Mouse (Mus musculus) forebrain, embryonic 11.5 days (tissue): ENCODE results near the gene Scarb2. TPM values are rescaled to one million over a fixed set of nuclear protein-coding genes. Genes with fewer than 3 reads are reported as not detected.

Experiments
- ATAC-seq: fragments of 200-750 bp; cut with Nextera tagmentation; replicated peaks from 2 replicates; pipeline ENCODE4 v1.8.0; 2017; ENCODE audit warnings: moderate TSS enrichment; ENCODE audit not compliant: low FRiP score
- DNase-seq: peaks from one replicate; pipeline ENCODE4 v3.0.0-alpha.2; 2017; ENCODE audit warnings: low spot score
- H3K27ac ChIP-seq: fragments of 300-500 bp; sonication (generic); 2 replicates; pipeline ENCODE4 v1.5.1; 2014; ENCODE audit warnings: low read depth, low read length
- H3K27me3 ChIP-seq: fragments of 300-500 bp; sonication (generic); 2 replicates; pipeline ENCODE4 v1.6.1; 2014; ENCODE audit warnings: mild to moderate bottlenecking, low read length, mixed read lengths; ENCODE audit not compliant: control insufficient read depth, insufficient read depth
- H3K36me3 ChIP-seq: fragments of 300-500 bp; sonication (generic); 2 replicates; pipeline ENCODE4 v1.6.1; 2014; ENCODE audit warnings: mild to moderate bottlenecking, low read length, moderate library complexity, mixed read lengths; ENCODE audit not compliant: control insufficient read depth, insufficient read depth
- H3K4me1 ChIP-seq: fragments of 300-500 bp; sonication (generic); replicated peaks from 2 replicates; pipeline ENCODE4 v1.6.1; 2014; ENCODE audit warnings: low read length, mixed read lengths; ENCODE audit not compliant: control insufficient read depth, insufficient read depth
- H3K4me2 ChIP-seq: fragments of 300-500 bp; sonication (generic); 2 replicates; pipeline ENCODE4 v1.6.1; 2014; ENCODE audit warnings: low read depth, mild to moderate bottlenecking, low read length, moderate library complexity, mixed read lengths; ENCODE audit not compliant: severe bottlenecking
- H3K4me3 ChIP-seq: fragments of 300-500 bp; sonication (generic); 2 replicates; pipeline ENCODE4 v1.5.1; 2014; ENCODE audit warnings: low read depth, low read length
- H3K9ac ChIP-seq: fragments of 300-500 bp; sonication (generic); 2 replicates; pipeline ENCODE4 v1.6.1; 2014; ENCODE audit warnings: low read length
- H3K9me3 ChIP-seq: fragments of 300-500 bp; sonication (generic); 2 replicates; pipeline ENCODE4 v1.6.1; 2016; ENCODE audit warnings: low read length, mixed read lengths; ENCODE audit not compliant: control insufficient read depth
- WGBS: fragments of 180-500 bp; shearing (Covaris S2); extraction: QIAGEN DNeasy Blood & Tissue Kit; methylation state at CpG from one replicate; pipeline ENCODE4 v1.1.7; 2014; 5-methylcytosine and 5-hydroxymethylcytosine counted together
- polyA plus RNA-seq: library from polyadenylated mRNA; unstranded; fragments of >200 nt; fragmentation: Nextera tagmentation; extraction: Ambion mirVana; gene quantifications from 2 replicates; pipeline ENCODE4 v1.2.1, GENCODE M21; 2014

Scarb2 gene
- polyA plus RNA-seq, 1 experiment from 2014 or later: 10.4 TPM

DNA sequence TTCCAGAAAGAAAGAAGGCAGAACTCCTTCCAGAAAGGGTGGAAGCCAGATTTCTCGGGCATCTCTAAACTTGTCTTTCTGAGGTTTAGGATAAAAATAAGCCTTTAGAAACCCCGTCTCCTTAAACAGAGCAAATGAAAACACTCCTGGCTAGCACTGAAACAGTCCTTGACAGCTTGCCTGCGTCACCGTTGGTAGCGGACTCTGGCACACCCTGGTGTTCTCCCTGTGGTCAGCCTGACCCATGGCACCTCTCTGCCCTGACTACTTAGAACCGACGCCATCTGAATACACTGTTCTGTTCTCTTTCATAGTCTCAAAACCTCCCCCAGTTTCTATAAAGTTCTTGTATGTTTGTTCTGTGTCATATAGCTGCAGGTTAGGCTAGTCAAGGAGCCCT is 17.7 kb downstream of the Scarb2 start:
- no peaks in the 10 kb centered on the region for H3K4me1 ChIP-seq
- ATAC-seq (no peak), DNase-seq (no peak)
- no peaks in the 10 kb centered on the region for H3K27me3 ChIP-seq
- H3K27ac ChIP-seq: no peak overlapping the region
- no peak overlapping the region for H3K4me2 ChIP-seq
- H3K9me3 ChIP-seq: no peaks in the 10 kb centered on the region
- peaks cover 3% of the 10 kb centered on the region; the same call in 1 of the 2 replicates for H3K36me3 ChIP-seq
- WGBS: 88% methylated on average over 7 of the region's 7 CpGs
- no peak overlapping the region for H3K9ac ChIP-seq
- no peak overlapping the region for H3K4me3 ChIP-seq

- ATAC-seq (no peak), DNase-seq (no peak)
- Histone ChIP-seq H3K9me3 (no peaks in the 10 kb centered on the region), H3K4me3 (no peak overlapping the region), H3K27ac (no peak overlapping the region), H3K36me3 (peaks cover 3% of the 10 kb centered on the region; the same call in 1 of the 2 replicates), H3K9ac (no peak overlapping the region), H3K27me3 (no peaks in the 10 kb centered on the region), H3K4me1 (no peaks in the 10 kb centered on the region), H3K4me2 (no peak overlapping the region)
- 75% methylated on average over 3 of the region's 3 CpGs for WGBS
Measured at GRCm38 (mm10) chr5:92488408-92488807, 18.2 kb downstream of the Scarb2 start.

DNA sequence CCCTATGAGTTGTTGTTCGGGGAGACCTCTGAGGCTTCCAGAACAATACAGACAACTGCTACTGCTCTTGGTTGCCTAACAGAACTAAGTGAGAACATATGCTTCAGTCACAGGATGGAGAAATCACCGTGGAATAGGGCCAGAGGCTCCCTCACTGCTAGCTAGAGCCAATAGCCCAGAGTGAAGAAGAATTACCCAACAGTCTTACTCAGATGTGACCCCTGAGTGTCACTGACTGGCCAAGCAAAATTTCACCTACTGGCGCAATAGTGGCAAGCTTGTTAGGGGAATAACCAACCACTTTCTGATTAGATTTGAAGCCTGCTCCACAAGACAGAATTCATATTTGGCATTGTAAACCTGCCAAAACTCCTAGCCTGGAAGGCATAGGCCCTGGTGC is 19.9 kb downstream of the Scarb2 start:
- no peak for ATAC-seq
- H3K4me3 ChIP-seq: no peak overlapping the region
- no peak overlapping the region for H3K27ac ChIP-seq
- peaks cover 3% of the 10 kb centered on the region; the same call in 1 of the 2 replicates for H3K36me3 ChIP-seq
- H3K9me3 ChIP-seq: no peaks in the 10 kb centered on the region
- DNase-seq: no peak
- H3K4me2 ChIP-seq: no peak overlapping the region
- H3K27me3 ChIP-seq: no peaks in the 10 kb centered on the region
- H3K9ac ChIP-seq: no peak overlapping the region
- 94% methylated on average over 3 of the region's 3 CpGs for WGBS
- H3K4me1 ChIP-seq: no peaks in the 10 kb centered on the region

GRCm38 (mm10) chr5:92484880-92485279 is 21.8 kb downstream of the Scarb2 start:
- Histone ChIP-seq H3K4me3 (no peak overlapping the region), H3K4me1 (no peaks in the 10 kb centered on the region), H3K27ac (no peak overlapping the region), H3K4me2 (no peak overlapping the region), H3K9ac (no peak overlapping the region), H3K27me3 (no peaks in the 10 kb centered on the region), H3K36me3 (peaks cover 3% of the 10 kb centered on the region; the same call in 1 of the 2 replicates), H3K9me3 (no peaks in the 10 kb centered on the region)
- 74% methylated on average over 7 of the region's 7 CpGs for WGBS
- DNase-seq (no peak), ATAC-seq (no peak)

- H3K27ac ChIP-seq: no peak overlapping the region
- no peak overlapping the region for H3K4me2 ChIP-seq
- no peak overlapping the region for H3K9ac ChIP-seq
- H3K27me3 ChIP-seq: no peaks in the 10 kb centered on the region
- ATAC-seq (no peak), DNase-seq (no peak)
- no peaks in the 10 kb centered on the region for H3K4me1 ChIP-seq
- no peaks in the 10 kb centered on the region for H3K36me3 ChIP-seq
- no peaks in the 10 kb centered on the region for H3K9me3 ChIP-seq
- no peak overlapping the region for H3K4me3 ChIP-seq
- 89% methylated on average over 5 of the region's 5 CpGs for WGBS
Measured at GRCm38 (mm10) chr5:92472863-92473262, 33.8 kb downstream of the Scarb2 start.

DNA sequence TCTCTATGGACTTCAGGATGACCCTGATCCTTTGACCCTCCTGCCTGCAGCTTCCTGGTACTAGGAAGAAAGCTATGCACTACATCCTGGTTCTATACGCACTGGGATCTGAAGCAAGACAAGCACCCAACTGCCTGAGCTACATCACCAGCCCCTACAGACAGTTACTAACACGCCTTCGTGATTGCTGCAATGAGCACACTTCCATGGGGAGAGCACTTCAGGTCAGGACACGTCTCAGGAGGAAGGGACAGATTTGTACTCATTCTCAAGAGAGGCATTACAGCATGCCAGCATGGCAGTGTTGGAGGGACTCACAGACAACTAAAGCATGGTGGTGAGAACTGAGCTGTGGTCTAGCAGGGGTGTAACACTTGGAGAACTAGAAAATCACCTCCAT is 35.1 kb downstream of the Scarb2 start:
- WGBS: 89% methylated on average over 4 of the region's 4 CpGs
- no peak for ATAC-seq

GRCm38 (mm10) chr5:92469201-92470130 is 37.2 kb downstream of the Scarb2 start:
- WGBS: 92% methylated on average over 18 of the region's 18 CpGs
- Histone ChIP-seq H3K27me3 (no peaks in the 10 kb centered on the region), H3K4me1 (no peaks in the 10 kb centered on the region), H3K4me3 (no peak overlapping the region), H3K36me3 (no peaks in the 10 kb centered on the region), H3K27ac (no peak overlapping the region), H3K9me3 (no peaks in the 10 kb centered on the region), H3K4me2 (no peak overlapping the region), H3K9ac (no peak overlapping the region)
- ATAC-seq: no peak
- DNase-seq: no peak

More for the DNA sequence above, 35.1 kb downstream of the Scarb2 start:
- Histone ChIP-seq H3K4me1 (no peaks in the 10 kb centered on the region), H3K27ac (no peak overlapping the region), H3K9ac (no peak overlapping the region), H3K9me3 (no peaks in the 10 kb centered on the region), H3K36me3 (no peaks in the 10 kb centered on the region), H3K4me2 (no peak overlapping the region), H3K27me3 (no peaks in the 10 kb centered on the region), H3K4me3 (no peak overlapping the region)
- DNase-seq: no peak

DNA sequence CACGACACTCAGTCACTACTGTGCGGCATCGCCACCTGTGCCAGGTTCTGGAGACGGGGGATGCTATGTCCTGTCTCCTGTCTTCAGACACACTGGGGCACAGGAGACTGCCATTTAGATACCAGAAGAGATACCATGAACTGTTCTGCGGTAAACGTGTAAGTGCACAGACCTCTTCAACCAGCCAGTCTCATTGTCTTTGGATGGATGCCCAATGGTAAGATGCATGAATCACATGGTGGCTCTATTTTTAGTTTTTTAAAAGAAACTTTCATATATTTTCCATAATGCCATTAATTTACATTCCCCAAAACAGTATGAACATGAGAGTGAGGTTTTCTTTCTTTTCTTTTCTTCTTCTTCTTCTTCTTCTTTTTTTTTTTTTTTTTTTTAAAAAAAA is 38.4 kb downstream of the Scarb2 start:
- no peaks in the 10 kb centered on the region for H3K9me3 ChIP-seq
- no peaks in the 10 kb centered on the region for H3K27me3 ChIP-seq
- no peak overlapping the region for H3K4me3 ChIP-seq
- ATAC-seq: no peak
- no peak overlapping the region for H3K9ac ChIP-seq
- DNase-seq: no peak
- H3K36me3 ChIP-seq: no peaks in the 10 kb centered on the region
- H3K27ac ChIP-seq: no peak overlapping the region
- WGBS: 97% methylated on average over 6 of the region's 6 CpGs
- H3K4me1 ChIP-seq: no peaks in the 10 kb centered on the region
- H3K4me2 ChIP-seq: no peak overlapping the region
